In the genomic region with DNA sequence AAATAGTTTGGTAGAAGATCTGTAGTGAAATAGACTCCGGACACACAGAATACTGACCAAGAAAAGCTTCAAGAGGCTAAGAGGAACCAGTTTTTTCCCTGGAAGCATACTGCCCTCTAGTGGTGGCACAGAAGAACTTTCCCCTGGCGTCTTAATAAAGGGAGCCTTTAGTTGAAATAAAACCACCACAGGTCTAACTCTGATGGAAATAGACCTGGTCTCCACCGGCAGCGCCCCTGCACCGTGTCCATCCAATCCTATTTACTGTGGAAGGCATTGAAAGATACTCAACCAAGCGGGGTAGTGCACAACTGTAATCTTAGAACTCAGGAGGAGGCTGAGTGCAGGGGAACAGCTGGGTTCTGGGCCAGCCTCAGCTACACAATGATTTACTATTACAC, we compare ENCODE assay signal across 8 mouse cellular contexts. TPM values are rescaled to one million over a fixed set of nuclear protein-coding genes. Genes with fewer than 3 reads are reported as not detected.
DNase-seq lines count a peak whose midpoint lies in the region; ATAC-seq and TF ChIP-seq lines count a peak whose summit lies in the region.

No protein-coding gene starts in this region.

- TF ChIP-seq RAD21 in MEL (IDR thresholded peaks at IDR 0.05; ENCODE audit: low read depth, low read length), result peak; percentile 94

- TF ChIP-seq CTCF in MEL (IDR thresholded peaks at IDR 0.05 in 2 of 3, conservative IDR thresholded peaks at IDR 0.05 in 1 of 3; ENCODE audit: control insufficient read depth in 1 of 3, insufficient read depth in 1 of 3, low read depth in 2 of 3, low read length in 3 of 3, poor library complexity in 1 of 3, severe bottlenecking in 1 of 3), result peak; percentile 64 to 95 (median 84)
- peak; percentile 85 for TF ChIP-seq CTCF in heart, postnatal 0 days (IDR thresholded peaks at IDR 0.05; ENCODE audit: low read depth)
- peak; percentile 50; the same call in 1 of the 2 replicates for TF ChIP-seq CTCF in small intestine, adult 2 months (IDR thresholded peaks at IDR 0.05; ENCODE audit: extremely low read depth, insufficient read length, insufficient replicate concordance, low read depth, low read length)

- no peak for TF ChIP-seq EP300 in MEL (IDR thresholded peaks at IDR 0.05; ENCODE audit: low read depth in 1 of 2, low read length in 2 of 2)
- TF ChIP-seq EP300 in heart, postnatal 0 days (IDR thresholded peaks at IDR 0.05; ENCODE audit: low read depth), result no peak

- 12% methylated on average over 6 of the region's 6 CpGs for WGBS in heart, postnatal 0 days
- 5% methylated on average over 6 of the region's 6 CpGs for WGBS in small intestine, adult 2 months

- H3K4me3 ChIP-seq in MEL (ENCODE audit: control insufficient read depth in 1 of 2, insufficient read depth in 1 of 2, low read depth in 2 of 2, low read length in 2 of 2), result no peak overlapping the region
- no peak overlapping the region for H3K4me3 ChIP-seq in heart, postnatal 0 days (ENCODE audit: low read depth, low read length)
- H3K4me3 ChIP-seq in small intestine, adult 2 months (ENCODE audit: low read depth, low read length), result no peak overlapping the region

- H3K4me1 ChIP-seq in MEL (ENCODE audit: control insufficient read depth in 1 of 2, insufficient read depth in 2 of 2, low read length in 2 of 2), result no peaks in the 10 kb centered on the region
- no peaks in the 10 kb centered on the region for H3K4me1 ChIP-seq in heart, postnatal 0 days (ENCODE audit: control insufficient read depth, insufficient read depth)
- H3K4me1 ChIP-seq in small intestine, adult 2 months (ENCODE audit: control insufficient read depth, insufficient read depth, insufficient read length, low read length), result no peaks in the 10 kb centered on the region

- H3K9ac ChIP-seq in MEL (ENCODE audit: control insufficient read depth, low read depth, low read length, poor library complexity, severe bottlenecking), result no peak overlapping the region
- no peak overlapping the region for H3K9ac ChIP-seq in heart, postnatal 0 days (replicated peaks; ENCODE audit: low read depth, low read length)

- H3K36me3 ChIP-seq in MEL (ENCODE audit: control insufficient read depth in 1 of 2, insufficient read depth in 2 of 2, low read length in 2 of 2), result no peaks in the 10 kb centered on the region
- H3K36me3 ChIP-seq in heart, postnatal 0 days (replicated peaks; ENCODE audit: control insufficient read depth, insufficient read depth, low read length), result no peaks in the 10 kb centered on the region
- H3K36me3 ChIP-seq in small intestine, adult 2 months (ENCODE audit: control insufficient read depth, insufficient read depth, low read length), result no peaks in the 10 kb centered on the region

- H3K27me3 ChIP-seq in MEL (ENCODE audit: control insufficient read depth in 1 of 2, insufficient read depth in 2 of 2, low read length in 2 of 2), result peaks cover 0 to 3% of the 10 kb centered on the region in 2 experiments; a peak in 3 of 4 replicates
- H3K27me3 ChIP-seq in heart, postnatal 0 days (ENCODE audit: control insufficient read depth, insufficient read depth, low read length), result no peaks in the 10 kb centered on the region
- H3K27me3 ChIP-seq in small intestine, adult 2 months (ENCODE audit: control insufficient read depth, insufficient read depth, low read length), result no peaks in the 10 kb centered on the region

- no peak overlapping the region for H3K4me2 ChIP-seq in heart, postnatal 0 days (ENCODE audit: low read depth, low read length)

- no peak for TF ChIP-seq POLR2A in MEL (IDR thresholded peaks at IDR 0.05; ENCODE audit: control insufficient read depth in 1 of 2, insufficient read depth in 1 of 2, low read depth in 1 of 2, low read length in 2 of 2, poor library complexity in 1 of 2)
- no peak for TF ChIP-seq POLR2A in small intestine, adult 2 months (IDR thresholded peaks at IDR 0.05; ENCODE audit: low read depth, low read length)

- DNase-seq in gastrocnemius, adult 18-20 months (ENCODE audit: low spot score), result peak; percentile 47
- no peak for DNase-seq in gastrocnemius, postnatal 36 days
- DNase-seq in MEL (ENCODE audit: low read depth, low spot score), result peak; percentile 74
- peak; percentile 5 for DNase-seq in cerebellum, adult 9-11 months
- DNase-seq in heart, postnatal 0 days (ENCODE audit: low spot score), result peak; percentile 77
- peak; percentile 5 to 33 for DNase-seq in kidney, postnatal 25 days
- peak; percentile 72 for DNase-seq in mesoderm, embryonic 11.5 days (ENCODE audit: low read depth, low spot score)

- no peak overlapping the region for H3K27ac ChIP-seq in MEL (ENCODE audit: control insufficient read depth, low read depth, low read length)
- H3K27ac ChIP-seq in heart, postnatal 0 days (ENCODE audit: low read depth), result no peak overlapping the region
- no peak overlapping the region for H3K27ac ChIP-seq in small intestine, adult 2 months (ENCODE audit: insufficient read depth, low read depth, low read length)

- no peaks in the 10 kb centered on the region for H3K9me3 ChIP-seq in MEL (replicated peaks; ENCODE audit: insufficient read depth, low read length)
- no peaks in the 10 kb centered on the region for H3K9me3 ChIP-seq in heart, postnatal 0 days (replicated peaks; ENCODE audit: control insufficient read depth, low read length)

- ATAC-seq in heart, postnatal 0 days (ENCODE audit: insufficient read depth, low read depth), result 0 out of 2 replicates have a peak, but pooled peaks have one; percentile 33

- H3K79me2 ChIP-seq in MEL (ENCODE audit: control insufficient read depth, insufficient read depth, low read length, poor library complexity), result no peaks in the 10 kb centered on the region

- intact Hi-C loops in gastrocnemius, postnatal 36 days (cut with DNase I), result loop anchor here (5.0 kb wide), 2 partner anchors 279 to 514 kb away; no protein-coding TSS in a partner anchor

TF ChIP-seq in MEL, 35 proteins besides CTCF, POLR2A, EP300 and RAD21:
- TF ChIP-seq SMC3 (IDR thresholded peaks at IDR 0.05; ENCODE audit: low read depth, low read length), result peak; percentile 87
- TF ChIP-seq ZC3H11A (IDR thresholded peaks at IDR 0.05; ENCODE audit: low read depth, low read length), result peak; percentile 86
- TF ChIP-seq POLR2AphosphoS2 (IDR thresholded peaks at IDR 0.05; ENCODE audit: low read length), result no peak
TF ChIP-seq in MEL: peak in this region for 2.

RNA-seq across cellular contexts. Expression of gene Clec12b, which starts 19.7 kb away (rescaled TPM):
- not detected for total RNA-seq in gastrocnemius, adult 18-20 months (2021)
- not detected for total RNA-seq in gastrocnemius, postnatal 36 days (2021)
- not detected in 2 replicates for total RNA-seq in MEL (2012; rRNA removed)
- not detected for polyA plus RNA-seq in MEL (2012; ENCODE audit: insufficient read depth in 1 of 2, insufficient read length in 2 of 2, low read depth in 1 of 2, low replicate concordance in 2 of 2, missing spikeins in 1 of 2)
- total RNA-seq in heart, postnatal 0 days (2014; rRNA removed; ENCODE audit: low replicate concordance), result not detected in 2 replicates
- polyA plus RNA-seq in heart, postnatal 0 days (2015; fragmentation: Nextera tagmentation; extraction: Ambion mirVana), result 0.11 and 0.16 TPM in 2 replicates
- not detected in 2 replicates for polyA plus RNA-seq in small intestine, adult 2 months (2012; rRNA removed)

RNA-seq across cellular contexts. Expression of gene Clec12a, which starts 23.5 kb away (rescaled TPM):
- total RNA-seq in gastrocnemius, adult 18-20 months (2021), result under 1 TPM; 0.16 to 0.17 TPM
- total RNA-seq in gastrocnemius, postnatal 36 days (2021), result under 1 TPM; 0.20 to 0.22 TPM
- total RNA-seq in MEL (2012; rRNA removed), result not detected in 2 replicates
- not detected for polyA plus RNA-seq in MEL (2012; ENCODE audit: insufficient read depth in 1 of 2, insufficient read length in 2 of 2, low read depth in 1 of 2, low replicate concordance in 2 of 2, missing spikeins in 1 of 2)
- not detected in 2 replicates for total RNA-seq in heart, postnatal 0 days (2014; rRNA removed; ENCODE audit: low replicate concordance)
- 0.36 and 0.37 TPM in 2 replicates for polyA plus RNA-seq in heart, postnatal 0 days (2015; fragmentation: Nextera tagmentation; extraction: Ambion mirVana)
- 0.13 and 0.14 TPM in 2 replicates for polyA plus RNA-seq in small intestine, adult 2 months (2012; rRNA removed)

RNA-seq across cellular contexts. Expression of gene Clec1b, which starts 31.1 kb away (rescaled TPM):
- total RNA-seq in gastrocnemius, adult 18-20 months (2021), result not detected
- not detected for total RNA-seq in gastrocnemius, postnatal 36 days (2021)
- not detected in 2 replicates for total RNA-seq in MEL (2012; rRNA removed)
- polyA plus RNA-seq in MEL (2012; ENCODE audit: insufficient read depth in 1 of 2, insufficient read length in 2 of 2, low read depth in 1 of 2, low replicate concordance in 2 of 2, missing spikeins in 1 of 2), result not detected
- total RNA-seq in heart, postnatal 0 days (2014; rRNA removed; ENCODE audit: low replicate concordance), result 0.15 TPM in 1 of 2 replicates, not detected in the other
- 2.5 and 2.7 TPM in 2 replicates for polyA plus RNA-seq in heart, postnatal 0 days (2015; fragmentation: Nextera tagmentation; extraction: Ambion mirVana)
- 0.23 TPM in 1 of 2 replicates, not detected in the other for polyA plus RNA-seq in small intestine, adult 2 months (2012; rRNA removed)

RNA-seq across cellular contexts. Expression of gene 4922502D21Rik, which starts 34.4 kb away (rescaled TPM):
- total RNA-seq in gastrocnemius, adult 18-20 months (2021), result not detected
- total RNA-seq in gastrocnemius, postnatal 36 days (2021), result not detected
- total RNA-seq in MEL (2012; rRNA removed), result not detected in 2 replicates
- not detected for polyA plus RNA-seq in MEL (2012; ENCODE audit: insufficient read depth in 1 of 2, insufficient read length in 2 of 2, low read depth in 1 of 2, low replicate concordance in 2 of 2, missing spikeins in 1 of 2)
- total RNA-seq in heart, postnatal 0 days (2014; rRNA removed; ENCODE audit: low replicate concordance), result not detected in 2 replicates
- polyA plus RNA-seq in heart, postnatal 0 days (2015; fragmentation: Nextera tagmentation; extraction: Ambion mirVana), result not detected in 2 replicates
- polyA plus RNA-seq in small intestine, adult 2 months (2012; rRNA removed), result not detected in 2 replicates

RNA-seq across cellular contexts. Expression of gene Clec9a, which starts 42.7 kb away (rescaled TPM):
- not detected for total RNA-seq in gastrocnemius, adult 18-20 months (2021)
- not detected for total RNA-seq in gastrocnemius, postnatal 36 days (2021)
- total RNA-seq in MEL (2012; rRNA removed), result not detected in 2 replicates
- not detected for polyA plus RNA-seq in MEL (2012; ENCODE audit: insufficient read depth in 1 of 2, insufficient read length in 2 of 2, low read depth in 1 of 2, low replicate concordance in 2 of 2, missing spikeins in 1 of 2)
- not detected in 2 replicates for total RNA-seq in heart, postnatal 0 days (2014; rRNA removed; ENCODE audit: low replicate concordance)
- polyA plus RNA-seq in heart, postnatal 0 days (2015; fragmentation: Nextera tagmentation; extraction: Ambion mirVana), result 0.22 and 0.23 TPM in 2 replicates
- 0.22 and 0.47 TPM in 2 replicates for polyA plus RNA-seq in small intestine, adult 2 months (2012; rRNA removed)

Comparison
In these comparisons a context has a peak if more than half of its experiments do, and no peak if none do; other contexts are left out.
1. DNase-seq: peak in gastrocnemius, adult 18-20 months (single experiment), MEL (single experiment), cerebellum, adult 9-11 months (single experiment), heart, postnatal 0 days (single experiment), kidney, postnatal 25 days (2 of 2) and mesoderm, embryonic 11.5 days (single experiment); none in gastrocnemius, postnatal 36 days (0 of 2).
2. Peak in every context shown above with its lines, with median percentiles within 50 percentile points of each other: CTCF ChIP-seq.